Mouse (Mus musculus) erythroblast, embryonic 14.5 days (primary cell): ENCODE measurements around the gene Tmem63b.

Experiments
- GATA1 ChIP-seq: IDR thresholded peaks from 2 replicates; pipeline ENCODE4 v1.6.1; 2012; ENCODE audit warnings: low read length, inconsistent platforms, mixed read lengths
- TAL1 ChIP-seq: IDR thresholded peaks from 3 replicates; pipeline ENCODE4 v1.6.1; 2012; ENCODE audit warnings: low read length, inconsistent platforms, mixed read lengths

GRCm38 (mm10) chr17:45653233-45653632, 33.5 kb downstream of the Tmem63b start:
- TF ChIP-seq TAL1 (no peak), GATA1 (no peak)
